Mouse (Mus musculus): ENCODE measurements around the gene Fbxw11. TPM values are rescaled to one million over a fixed set of nuclear protein-coding genes. Genes with fewer than 3 reads are reported as not detected.

The Fbxw11 gene
- polyA plus RNA-seq, 1 experiment: 122 TPM

DNA sequence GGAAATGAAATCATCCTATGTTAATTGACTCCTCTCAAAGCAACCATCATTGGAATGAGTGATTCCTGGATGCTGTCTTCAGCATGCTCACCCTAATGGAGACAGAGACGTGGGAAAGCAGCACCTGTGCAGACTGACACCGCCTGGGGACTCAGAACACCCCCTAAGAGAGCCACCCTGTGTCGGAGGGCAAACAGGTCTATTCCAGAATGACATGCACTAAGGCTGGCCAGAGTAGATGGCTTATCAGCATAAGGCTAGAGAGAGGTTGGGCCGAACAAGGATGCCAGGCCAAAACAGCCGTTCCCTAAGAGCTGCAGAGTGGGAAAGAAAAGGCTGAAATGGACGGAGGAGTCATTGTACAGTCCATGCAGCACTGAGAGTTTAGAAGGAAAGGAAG lies 16.4 kb upstream of the Fbxw11 start:
- H3K27me3 ChIP-seq (ENCODE audit: control insufficient read depth, insufficient read depth, low read length): no peaks in the 10 kb centered on the region
- H3K4me1 ChIP-seq (ENCODE audit: control insufficient read depth, insufficient read depth, low read length): peaks cover 49% of the 10 kb centered on the region
- no peak for DNase-seq
- TF ChIP-seq CTCF (IDR thresholded peaks at IDR 0.05; ENCODE audit: borderline replicate concordance, insufficient read depth, low read depth, low read length) (no peak), POLR2A (IDR thresholded peaks at IDR 0.05; ENCODE audit: borderline replicate concordance, insufficient read depth, low read length) (no peak)
- WGBS: 80% methylated on average over 6 of the region's 6 CpGs
- H3K4me3 ChIP-seq (replicated peaks; ENCODE audit: insufficient read depth, low read depth, low read length): no peak overlapping the region
- peak overlapping the region; percentile 10 for H3K27ac ChIP-seq (ENCODE audit: insufficient read depth, low read length)

DNA sequence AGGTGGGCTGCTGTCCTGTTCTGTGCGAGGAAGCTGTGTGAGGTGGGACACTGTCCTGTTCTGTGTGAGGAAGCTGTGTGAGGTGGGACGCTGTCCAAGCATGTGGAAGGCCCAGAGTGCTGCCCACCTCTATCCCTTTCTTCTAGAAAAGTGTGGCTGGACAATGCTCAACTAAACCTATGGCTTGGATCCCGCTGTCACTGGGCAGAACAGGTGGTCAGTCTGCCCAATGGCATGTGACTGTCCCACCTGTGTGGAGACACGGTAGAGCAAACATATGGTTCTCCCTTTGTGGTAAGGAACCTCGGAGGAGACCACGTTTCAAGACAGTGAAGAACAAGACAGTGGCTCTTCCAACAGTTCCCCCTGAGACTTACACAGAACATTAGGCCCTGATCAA lies 14.6 kb upstream of the Fbxw11 start:
- Histone ChIP-seq H3K27ac (ENCODE audit: insufficient read depth, low read length) (peak overlapping the region; percentile 72), H3K4me3 (replicated peaks; ENCODE audit: insufficient read depth, low read depth, low read length) (no peak overlapping the region), H3K27me3 (ENCODE audit: control insufficient read depth, insufficient read depth, low read length) (no peaks in the 10 kb centered on the region), H3K4me1 (ENCODE audit: control insufficient read depth, insufficient read depth, low read length) (peaks cover 34% of the 10 kb centered on the region)
- WGBS: 32% methylated on average over 6 of the region's 6 CpGs
- DNase-seq: peak in 1 of 2 experiments; percentile 52
- TF ChIP-seq POLR2A (IDR thresholded peaks at IDR 0.05; ENCODE audit: borderline replicate concordance, insufficient read depth, low read length): no peak
- TF ChIP-seq CTCF (IDR thresholded peaks at IDR 0.05; ENCODE audit: borderline replicate concordance, insufficient read depth, low read depth, low read length): no peak

DNA sequence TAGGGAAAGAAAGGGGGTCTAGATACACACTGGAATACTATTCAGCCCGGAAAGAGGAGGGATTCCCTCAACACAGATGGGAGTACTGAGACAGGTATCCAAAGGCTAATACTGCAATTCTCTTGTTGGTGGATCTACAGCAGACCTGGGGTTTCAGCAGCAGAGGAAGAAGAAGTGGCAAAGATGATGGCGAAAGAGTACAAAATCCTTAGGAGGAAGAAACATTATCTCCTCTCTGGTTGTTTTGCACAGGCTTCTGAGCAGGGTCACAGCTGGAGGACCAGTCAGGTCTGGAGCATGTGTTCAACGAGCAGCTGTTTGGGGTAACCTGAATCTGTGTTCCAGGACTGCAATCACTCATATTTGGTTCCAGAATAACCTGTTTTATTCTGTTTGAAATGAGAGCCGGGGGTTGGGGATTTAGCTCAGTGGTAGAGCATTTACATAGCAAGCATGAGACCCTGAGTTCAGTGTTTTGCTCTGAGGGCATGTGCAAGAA lies 12.8 kb upstream of the Fbxw11 start:
- Histone ChIP-seq H3K4me3 (replicated peaks; ENCODE audit: insufficient read depth, low read depth, low read length) (no peak overlapping the region), H3K27me3 (ENCODE audit: control insufficient read depth, insufficient read depth, low read length) (no peaks in the 10 kb centered on the region), H3K4me1 (ENCODE audit: control insufficient read depth, insufficient read depth, low read length) (peaks cover 24% of the 10 kb centered on the region), H3K27ac (ENCODE audit: insufficient read depth, low read length) (no peak overlapping the region)
- TF ChIP-seq CTCF (IDR thresholded peaks at IDR 0.05; ENCODE audit: borderline replicate concordance, insufficient read depth, low read depth, low read length): no peak
- WGBS: 89% methylated on average over 4 of the region's 4 CpGs
- no peak for DNase-seq

DNA sequence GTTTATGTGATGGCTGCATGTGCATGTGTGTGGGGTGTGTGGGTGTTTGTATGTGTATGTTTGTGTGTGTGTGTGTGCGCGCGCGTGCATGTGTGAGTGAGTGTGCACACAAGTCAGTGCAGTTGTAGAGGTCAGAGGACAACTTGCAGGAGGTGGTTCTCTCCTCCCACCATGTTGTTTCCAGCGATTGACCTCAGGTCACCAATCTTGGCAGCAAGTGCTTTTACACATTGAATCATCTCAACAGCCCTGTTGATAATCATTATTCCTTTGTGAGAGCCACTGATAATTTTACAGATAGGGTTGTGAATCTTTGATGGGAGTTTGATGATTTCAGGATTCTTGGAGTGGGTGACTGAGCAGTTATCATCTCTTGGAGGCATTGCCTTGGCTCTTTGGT lies 9.9 kb upstream of the Fbxw11 start:
- H3K4me1 ChIP-seq (ENCODE audit: control insufficient read depth, insufficient read depth, low read length): peaks cover 13% of the 10 kb centered on the region
- 96% methylated on average over 5 of the region's 5 CpGs for WGBS
- TF ChIP-seq POLR2A (IDR thresholded peaks at IDR 0.05; ENCODE audit: borderline replicate concordance, insufficient read depth, low read length) (no peak), CTCF (IDR thresholded peaks at IDR 0.05; ENCODE audit: borderline replicate concordance, insufficient read depth, low read depth, low read length) (no peak)
- no peak overlapping the region for H3K27ac ChIP-seq (ENCODE audit: insufficient read depth, low read length)
- H3K4me3 ChIP-seq (replicated peaks; ENCODE audit: insufficient read depth, low read depth, low read length): no peak overlapping the region
- no peaks in the 10 kb centered on the region for H3K27me3 ChIP-seq (ENCODE audit: control insufficient read depth, insufficient read depth, low read length)
- DNase-seq: no peak

DNA sequence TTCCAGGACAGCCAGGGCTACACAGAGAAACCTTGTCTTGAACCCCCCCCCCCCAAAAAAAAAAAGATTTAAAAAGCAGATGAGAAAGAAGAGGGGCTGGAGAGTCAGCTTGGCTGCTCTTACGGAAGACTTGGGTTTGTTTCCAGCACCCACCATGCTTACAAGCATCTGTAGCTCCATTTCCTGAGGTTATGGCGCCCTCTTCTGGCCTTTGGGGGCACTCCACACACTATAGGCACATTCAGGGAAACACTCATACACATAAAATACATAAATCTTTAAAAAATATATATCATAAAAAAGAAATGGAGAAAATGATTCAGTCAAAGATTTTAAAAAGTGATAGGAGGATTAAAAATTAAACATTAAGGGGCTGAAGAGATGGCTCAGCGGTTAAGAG lies 9.0 kb upstream of the Fbxw11 start:
- Histone ChIP-seq H3K27ac (ENCODE audit: insufficient read depth, low read length) (no peak overlapping the region), H3K4me1 (ENCODE audit: control insufficient read depth, insufficient read depth, low read length) (peaks cover 10% of the 10 kb centered on the region), H3K27me3 (ENCODE audit: control insufficient read depth, insufficient read depth, low read length) (no peaks in the 10 kb centered on the region), H3K4me3 (replicated peaks; ENCODE audit: insufficient read depth, low read depth, low read length) (no peak overlapping the region)
- WGBS: 71% methylated on average over 3 of the region's 3 CpGs
- TF ChIP-seq POLR2A (IDR thresholded peaks at IDR 0.05; ENCODE audit: borderline replicate concordance, insufficient read depth, low read length) (no peak), CTCF (IDR thresholded peaks at IDR 0.05; ENCODE audit: borderline replicate concordance, insufficient read depth, low read depth, low read length) (peak; percentile 27; the same call in 1 of the 2 replicates)
- DNase-seq: no peak

DNA sequence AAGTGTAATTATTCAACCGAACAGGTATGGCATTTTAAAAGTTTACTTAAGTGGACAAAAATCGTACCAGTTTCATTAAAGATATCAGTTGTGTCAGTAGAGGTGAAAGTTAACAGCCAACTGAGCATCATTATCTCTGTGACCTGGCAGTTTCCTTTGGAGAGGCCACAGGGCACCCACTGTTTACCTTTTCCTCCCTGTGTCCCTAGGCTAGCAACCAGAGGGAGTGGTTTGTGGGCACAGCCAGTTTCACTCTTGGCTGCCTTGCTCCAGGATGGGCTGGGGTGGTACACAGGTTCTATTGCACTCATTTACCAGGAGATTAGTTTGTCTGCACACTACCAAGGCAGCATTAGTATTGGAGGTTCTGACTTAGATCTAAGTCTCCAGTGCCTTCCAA lies 8.4 kb upstream of the Fbxw11 start:
- no peak for DNase-seq
- no peak for TF ChIP-seq CTCF (IDR thresholded peaks at IDR 0.05; ENCODE audit: borderline replicate concordance, insufficient read depth, low read depth, low read length)
- TF ChIP-seq POLR2A (IDR thresholded peaks at IDR 0.05; ENCODE audit: borderline replicate concordance, insufficient read depth, low read length): no peak
- 94% methylated on average over 2 of the region's 2 CpGs for WGBS
- Histone ChIP-seq H3K27me3 (ENCODE audit: control insufficient read depth, insufficient read depth, low read length) (no peaks in the 10 kb centered on the region), H3K4me1 (ENCODE audit: control insufficient read depth, insufficient read depth, low read length) (peaks cover 11% of the 10 kb centered on the region), H3K27ac (ENCODE audit: insufficient read depth, low read length) (no peak overlapping the region), H3K4me3 (replicated peaks; ENCODE audit: insufficient read depth, low read depth, low read length) (no peak overlapping the region)

DNA sequence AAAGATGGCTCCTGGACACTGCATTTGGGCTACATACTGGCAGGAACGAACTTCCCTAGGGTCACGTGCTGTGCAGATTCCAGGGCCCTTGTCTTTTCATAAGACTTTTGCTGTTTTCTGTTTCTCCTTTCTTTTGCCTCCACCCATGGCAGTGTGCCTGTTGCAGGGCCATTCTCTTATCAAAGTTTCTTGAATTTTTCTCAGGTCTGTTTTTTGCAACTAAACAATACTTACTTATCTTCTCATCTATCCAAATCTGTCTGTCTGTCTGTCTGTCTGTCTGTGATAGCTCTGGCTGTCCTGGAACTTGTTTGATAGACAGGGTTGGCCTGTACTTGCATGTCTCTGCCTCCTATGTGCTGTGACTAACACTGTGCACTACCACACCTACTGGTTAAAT lies 7.7 kb upstream of the Fbxw11 start:
- no peak overlapping the region for H3K4me3 ChIP-seq (replicated peaks; ENCODE audit: insufficient read depth, low read depth, low read length)
- no peak overlapping the region for H3K27ac ChIP-seq (ENCODE audit: insufficient read depth, low read length)
- WGBS: 75% methylated on average over 2 of the region's 2 CpGs
- TF ChIP-seq CTCF (IDR thresholded peaks at IDR 0.05; ENCODE audit: borderline replicate concordance, insufficient read depth, low read depth, low read length): no peak
- peaks cover 14% of the 10 kb centered on the region for H3K4me1 ChIP-seq (ENCODE audit: control insufficient read depth, insufficient read depth, low read length)
- no peak for DNase-seq
- no peaks in the 10 kb centered on the region for H3K27me3 ChIP-seq (ENCODE audit: control insufficient read depth, insufficient read depth, low read length)

DNA sequence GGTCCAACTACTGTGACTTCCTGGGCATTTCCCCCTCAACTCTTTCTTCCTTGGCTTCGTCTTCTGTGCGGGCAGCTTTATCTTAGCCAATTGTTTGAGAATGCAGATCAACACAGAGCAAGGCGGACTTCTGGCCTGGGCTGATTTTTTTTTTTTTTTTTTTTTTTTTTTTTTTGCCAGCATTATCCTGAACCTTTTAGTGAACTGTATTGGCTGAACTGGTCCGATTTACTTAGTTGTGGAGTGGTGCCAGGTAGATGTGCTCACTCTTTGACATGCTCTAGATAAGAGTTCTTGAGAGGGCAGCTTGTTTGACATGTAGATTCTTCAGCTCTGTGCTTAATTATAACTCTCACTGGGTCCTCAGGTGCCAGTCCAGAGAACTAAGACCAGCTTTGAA lies 6.2 kb upstream of the Fbxw11 start:
- TF ChIP-seq POLR2A (IDR thresholded peaks at IDR 0.05; ENCODE audit: borderline replicate concordance, insufficient read depth, low read length): no peak
- TF ChIP-seq CTCF (IDR thresholded peaks at IDR 0.05; ENCODE audit: borderline replicate concordance, insufficient read depth, low read depth, low read length): no peak
- Histone ChIP-seq H3K4me3 (replicated peaks; ENCODE audit: insufficient read depth, low read depth, low read length) (no peak overlapping the region), H3K4me1 (ENCODE audit: control insufficient read depth, insufficient read depth, low read length) (peaks cover 14% of the 10 kb centered on the region), H3K27me3 (ENCODE audit: control insufficient read depth, insufficient read depth, low read length) (no peaks in the 10 kb centered on the region), H3K27ac (ENCODE audit: insufficient read depth, low read length) (no peak overlapping the region)
- WGBS: 61% methylated on average over 4 of the region's 4 CpGs
- no peak for DNase-seq

Measured in cerebellum, adult 2 months (tissue).